Mouse (Mus musculus): ENCODE measurements at regions not wholly inside any gene's neighbourhood (a gene's known extent, or its start where the extent isn't known, plus 50 kb on each side); places are given as distances from the start of the nearest gene placed in this dataset.

- TF ChIP-seq CTCF (conservative IDR thresholded peaks at IDR 0.05; ENCODE audit: low read length) (no peak), NANOG (IDR thresholded peaks at IDR 0.05; ENCODE audit: borderline replicate concordance, low read length) (no peak)
Measured at GRCm38 (mm10) chr9:43505856-43506255, 195.2 kb downstream of the Trim29 start.
